Mouse (Mus musculus) cerebellum, adult 9-10 months (tissue): ENCODE data around the gene Nav3.

Source experiments
- DNase-seq: peaks from one replicate; pipeline ENCODE4 v3.0.0; 2022

Nav3 gene

DNA sequence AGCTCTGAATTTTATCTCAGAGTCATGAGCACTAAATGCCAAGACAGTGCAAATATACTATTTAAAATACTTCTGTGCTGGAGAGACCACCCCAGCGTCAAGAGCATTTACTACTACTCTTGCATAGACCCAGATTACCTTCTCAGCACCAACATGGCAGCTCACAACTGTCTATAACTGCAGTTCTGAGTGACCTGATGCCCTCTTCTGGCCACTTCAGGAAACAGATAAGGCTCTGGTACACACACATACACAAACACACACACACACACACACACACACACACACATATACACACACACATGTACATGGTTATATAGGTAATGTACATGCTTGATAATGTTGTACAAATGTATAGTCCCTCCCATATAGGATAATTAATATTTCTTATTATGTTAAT is 551.2 kb downstream of the Nav3 start:
- no peak for DNase-seq

GRCm38 (mm10) chr10:109903701-109904555 is 552.1 kb downstream of the Nav3 start:
- DNase-seq = no peak

GRCm38 (mm10) chr10:109903241-109903640 is 552.8 kb downstream of the Nav3 start:
- DNase-seq = no peak

DNA sequence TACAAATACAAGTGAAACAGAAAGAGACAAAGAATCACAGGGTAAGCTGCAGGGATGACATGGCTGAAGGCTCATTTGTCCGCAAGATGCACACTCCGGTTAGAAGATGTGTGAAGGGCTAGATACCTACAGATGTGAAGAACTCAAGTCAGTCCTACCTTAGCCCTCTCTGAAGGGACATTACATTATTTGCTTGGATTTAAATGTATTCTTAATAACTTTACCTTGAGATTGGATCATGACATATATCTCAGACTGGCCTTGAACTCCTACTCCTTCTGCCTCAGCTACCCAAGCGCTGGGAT is 566.9 kb downstream of the Nav3 start:
- DNase-seq = no peak

- no peak for DNase-seq
Observed at GRCm38 (mm10) chr10:109888355-109889170, 567.4 kb downstream of the Nav3 start.

GRCm38 (mm10) chr10:109887160-109887559 is 568.8 kb downstream of the Nav3 start:
- no peak for DNase-seq

- no peak for DNase-seq
Observed at GRCm38 (mm10) chr10:109876107-109876506, 579.9 kb downstream of the Nav3 start.

DNA sequence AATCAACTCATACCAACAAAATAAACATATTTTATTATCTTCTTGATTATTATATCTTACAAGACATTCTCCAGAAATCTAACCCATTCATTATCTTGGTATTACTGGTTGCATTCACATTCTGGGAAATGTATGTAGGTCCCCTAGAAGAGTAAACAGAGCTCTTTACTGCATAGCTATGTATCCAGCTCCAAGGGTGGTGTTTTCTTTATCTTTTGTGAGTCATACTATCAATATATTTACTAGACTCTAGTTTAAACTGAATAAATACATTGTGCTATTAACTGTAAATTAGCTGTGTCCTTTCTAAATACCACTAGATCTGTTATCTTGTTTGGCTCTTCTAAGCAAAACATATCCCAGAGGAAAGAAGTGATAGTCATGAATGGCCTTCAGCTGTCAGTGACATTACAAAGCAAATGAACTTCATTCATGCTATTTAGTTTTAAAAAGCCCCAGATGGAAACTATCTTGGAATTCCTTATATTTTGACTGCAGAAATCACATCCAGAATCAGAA is 580.6 kb downstream of the Nav3 start:
- DNase-seq = no peak

GRCm38 (mm10) chr10:109874652-109875311 is 581.2 kb downstream of the Nav3 start:
- no peak for DNase-seq

DNA sequence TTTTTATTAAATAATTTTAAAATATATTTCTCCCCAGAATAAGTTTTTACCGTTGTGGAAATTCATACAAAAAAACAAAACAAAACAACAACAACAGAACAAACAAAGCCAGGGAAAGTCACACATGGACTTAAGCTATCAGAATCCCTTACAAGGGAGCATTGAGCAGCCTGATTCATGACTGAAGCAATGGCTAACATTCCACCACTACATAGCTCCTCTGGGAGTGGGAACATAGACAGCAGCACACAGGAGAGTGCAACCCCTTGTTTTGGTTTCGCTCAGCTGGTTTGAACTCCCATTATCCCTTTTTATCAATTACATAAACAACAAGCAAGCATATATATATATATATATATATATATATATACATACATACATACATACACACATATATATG is 589.9 kb downstream of the Nav3 start:
- DNase-seq = no peak

GRCm38 (mm10) chr10:109865391-109865790 is 590.6 kb downstream of the Nav3 start:
- DNase-seq = no peak

- DNase-seq = peak; percentile 64
Observed at GRCm38 (mm10) chr10:109864708-109865107, 591.3 kb downstream of the Nav3 start.

DNA sequence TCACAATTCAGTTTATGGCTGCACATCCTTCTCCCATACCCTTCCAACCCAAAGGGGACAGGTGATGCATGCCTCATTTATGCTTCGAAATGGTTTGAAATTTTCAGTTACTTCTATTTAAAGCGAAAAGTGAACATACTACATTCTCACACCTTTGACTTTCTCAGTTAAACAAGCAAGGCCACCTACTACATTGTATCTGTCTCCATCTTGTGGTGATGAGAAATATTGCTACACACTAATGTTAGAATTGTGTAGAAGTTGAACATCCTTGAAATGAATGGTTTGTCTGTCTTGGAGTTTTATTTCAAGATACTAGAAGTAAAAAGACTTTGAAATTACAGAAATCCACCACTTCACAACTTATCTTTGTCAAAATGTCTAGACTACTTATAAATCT is 594.7 kb downstream of the Nav3 start:
- DNase-seq = peak; percentile 63

DNA sequence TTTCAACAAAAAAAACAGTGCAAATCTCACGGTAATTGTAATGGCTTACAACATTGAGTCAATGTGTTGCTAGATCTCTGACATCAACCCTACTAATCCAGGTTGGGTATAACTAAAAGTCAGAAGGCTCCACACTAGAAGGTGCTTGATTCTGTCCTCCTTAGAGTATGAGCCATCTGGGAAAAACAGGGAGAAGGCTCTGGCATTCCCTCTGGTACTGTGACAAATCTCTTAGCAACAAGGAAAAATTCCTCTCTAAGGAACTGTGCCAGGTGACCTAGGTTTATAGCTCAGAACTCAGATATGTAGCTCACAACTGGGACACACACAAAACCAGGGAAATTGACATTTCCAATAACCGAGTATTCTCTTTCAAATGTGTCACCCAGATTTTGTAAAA is 597.4 kb downstream of the Nav3 start:
- no peak for DNase-seq

- no peak for DNase-seq
Observed at GRCm38 (mm10) chr10:109852392-109852791, 603.6 kb downstream of the Nav3 start.

- no peak for DNase-seq
Observed at GRCm38 (mm10) chr10:109847631-109848030, 608.4 kb downstream of the Nav3 start.

DNA sequence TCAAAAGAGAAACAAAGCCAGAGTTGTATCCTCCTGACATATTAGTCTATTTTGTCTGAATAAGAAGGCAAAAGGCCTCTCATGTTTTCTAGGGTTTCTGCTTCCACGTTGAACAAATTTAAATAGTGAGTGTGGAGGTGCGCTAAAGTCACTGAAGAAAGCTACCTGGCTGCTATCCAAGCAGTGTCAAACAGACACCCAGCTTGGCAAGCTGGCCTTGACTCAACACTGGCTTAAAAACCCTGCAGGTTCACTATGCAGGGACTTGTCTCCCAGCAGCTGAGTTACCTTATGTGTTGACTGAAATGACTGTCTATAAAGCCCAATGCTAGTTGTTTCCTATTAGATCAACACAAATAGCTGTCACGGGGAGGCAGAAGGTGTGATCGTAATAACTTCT is 612.3 kb downstream of the Nav3 start:
- no peak for DNase-seq

DNA sequence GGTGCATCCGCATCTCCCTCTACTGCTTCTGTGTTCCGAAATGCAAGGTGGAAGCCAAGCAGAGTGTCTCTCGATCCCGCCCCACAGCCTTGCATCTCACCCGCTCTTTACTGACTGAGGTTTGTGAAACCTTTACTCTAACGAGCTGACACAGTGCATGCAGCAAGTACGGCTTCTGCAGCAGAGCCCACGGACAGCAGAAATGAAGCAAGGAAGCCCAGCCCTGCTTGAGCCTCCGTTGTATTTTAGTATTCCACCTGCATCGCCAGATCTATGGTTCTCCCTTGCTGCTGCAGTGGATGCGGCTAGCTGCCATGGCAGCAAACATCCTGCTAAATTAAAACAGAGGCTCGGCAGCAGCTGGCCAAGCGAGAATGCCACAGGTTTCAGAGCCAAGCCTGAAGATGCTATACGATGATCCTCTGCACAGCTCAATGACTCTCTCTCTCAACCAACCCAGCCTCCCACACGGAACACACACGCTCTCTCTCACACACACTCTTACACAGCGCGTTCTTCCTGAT is 623.2 kb downstream of the Nav3 start:
- DNase-seq = peak; percentile 47

DNA sequence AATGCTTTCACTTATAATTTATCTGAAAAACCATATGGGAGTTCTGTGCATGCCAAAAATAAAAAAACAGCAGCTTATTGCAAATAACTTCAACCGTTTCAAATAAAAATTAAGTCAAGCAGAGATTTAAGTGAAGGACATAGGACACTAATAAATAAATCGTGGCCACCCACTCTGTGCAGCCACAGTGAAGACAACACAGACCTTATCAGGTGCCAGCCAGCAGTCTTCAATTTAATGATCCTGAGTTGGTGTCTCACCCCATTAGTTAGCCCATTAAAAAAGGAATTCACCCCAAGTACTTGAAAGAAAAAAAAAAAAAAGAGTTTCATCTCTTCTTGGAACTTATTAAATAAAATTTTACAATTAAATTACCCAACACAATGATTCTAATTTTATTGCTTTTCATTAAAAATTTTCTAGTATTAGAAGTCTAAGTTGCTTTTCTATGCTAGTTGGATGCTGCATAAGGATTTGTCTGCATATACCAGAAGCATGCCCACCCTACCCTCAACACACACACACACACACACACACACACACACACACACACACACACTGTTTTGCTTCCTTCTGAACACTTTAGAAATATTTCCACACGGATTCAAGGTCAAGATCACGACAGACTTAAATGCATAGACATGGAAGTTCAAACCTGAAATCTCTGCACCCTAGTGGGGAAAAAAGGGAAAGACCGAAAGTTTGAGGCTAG is 649.1 kb downstream of the Nav3 start:
- DNase-seq = no peak

DNA sequence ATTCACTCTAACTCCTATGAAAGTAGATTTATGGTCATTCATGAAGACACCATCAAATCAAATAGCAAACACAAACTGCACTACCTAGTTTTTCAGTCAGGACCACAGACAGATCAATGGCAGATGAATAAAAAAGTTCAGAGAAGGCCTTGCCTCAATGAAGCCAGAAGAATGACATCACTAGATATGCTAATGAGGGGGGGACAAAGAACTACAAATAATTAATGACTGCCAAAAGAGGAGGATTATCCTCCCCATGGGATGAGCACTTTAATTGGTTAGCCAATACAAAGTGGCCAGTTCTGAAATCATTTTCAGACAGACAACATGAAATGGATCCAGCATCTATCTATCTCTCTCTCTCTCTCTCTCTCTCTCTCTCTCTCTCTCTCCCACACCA is 652.6 kb downstream of the Nav3 start:
- DNase-seq = no peak

GRCm38 (mm10) chr10:109802236-109802635 is 653.8 kb downstream of the Nav3 start:
- DNase-seq = no peak

DNA sequence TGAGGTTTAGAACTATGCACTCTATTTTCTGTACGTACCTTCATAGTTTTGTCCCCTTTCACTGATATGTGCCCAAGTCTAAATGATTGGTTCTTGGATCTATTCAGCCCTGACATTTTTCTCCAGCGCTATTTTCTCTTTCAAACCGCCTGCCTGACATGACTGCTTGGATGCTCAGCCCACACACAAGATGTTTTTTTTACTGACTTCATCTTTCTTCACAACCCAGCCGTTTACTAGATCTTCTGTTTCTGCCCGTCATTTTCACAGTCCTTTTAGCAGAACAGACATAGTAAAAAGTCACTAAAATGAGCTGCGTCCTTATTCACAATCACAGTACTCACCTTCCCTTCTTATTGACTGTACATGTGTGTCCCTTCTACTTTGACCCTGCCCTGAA is 656.8 kb downstream of the Nav3 start:
- no peak for DNase-seq

- DNase-seq = no peak
Observed at GRCm38 (mm10) chr10:109796981-109797380, 659.0 kb downstream of the Nav3 start.
